Mouse (Mus musculus): Measurements from ENCODE around the gene Cnksr3.

Cnksr3 gene

GRCm38 (mm10) chr10:7149671-7150595 lies 62.1 kb downstream of the Cnksr3 start:
- DNase-seq (ENCODE audit: low spot score): no peak

DNA sequence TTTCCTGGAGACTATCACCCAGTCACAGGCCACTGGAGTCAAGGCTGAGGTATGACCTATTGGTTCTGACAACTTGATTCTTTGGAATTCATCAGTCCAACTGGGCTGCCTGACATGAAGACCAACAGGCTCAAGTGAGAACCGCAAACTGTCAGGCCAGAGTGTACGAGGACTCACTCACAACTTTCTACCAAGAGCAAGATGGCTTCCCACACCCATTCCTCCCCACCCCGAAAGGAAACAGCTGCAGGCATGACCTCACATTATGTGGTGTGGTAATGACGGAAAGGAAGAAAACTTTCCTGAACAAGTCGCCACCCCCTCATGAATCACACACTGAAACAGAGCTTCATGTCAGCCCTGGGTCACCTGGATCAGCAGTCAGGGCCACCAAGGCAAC lies 66.4 kb downstream of the Cnksr3 start:
- DNase-seq (ENCODE audit: low spot score): no peak

DNA sequence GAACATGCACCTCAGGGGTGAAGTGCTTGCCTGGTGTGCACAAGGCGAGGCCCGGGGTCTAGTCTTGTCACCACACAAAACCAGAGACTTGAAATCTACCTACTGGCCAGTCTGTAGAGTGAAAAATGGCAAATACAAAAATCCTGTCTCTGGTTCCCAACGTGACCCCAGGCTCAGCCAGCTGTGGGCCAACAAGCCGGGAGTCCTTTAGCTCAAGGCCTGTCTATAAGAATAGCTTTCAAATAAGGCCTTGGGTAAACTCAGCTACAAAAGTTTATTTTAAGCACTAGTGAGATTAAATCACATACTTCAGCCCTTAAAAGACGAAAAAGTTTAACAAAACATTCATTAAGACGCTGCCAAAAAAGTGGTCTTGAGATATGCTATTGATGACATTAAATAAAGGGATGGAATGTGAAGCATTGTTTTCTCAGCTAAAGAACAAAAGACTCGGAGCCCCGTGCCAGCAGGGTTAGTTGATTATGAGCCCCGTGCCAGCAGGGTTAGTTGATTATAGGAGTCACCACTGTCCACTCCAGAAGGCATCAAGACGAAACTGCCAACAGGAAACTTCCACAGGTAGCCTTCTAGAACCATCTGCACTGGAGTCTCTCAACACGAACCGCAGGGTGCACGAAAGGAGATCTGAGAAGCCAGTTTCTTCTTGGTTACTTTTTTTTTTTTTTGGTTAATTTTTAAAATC lies 67.8 kb downstream of the Cnksr3 start:
- DNase-seq (ENCODE audit: low spot score): no peak

GRCm38 (mm10) chr10:7142287-7142686 lies 69.8 kb downstream of the Cnksr3 start:
- no peak for DNase-seq (ENCODE audit: low spot score)

GRCm38 (mm10) chr10:7140282-7140681 lies 71.8 kb downstream of the Cnksr3 start:
- DNase-seq (ENCODE audit: low spot score): no peak

- DNase-seq (ENCODE audit: low spot score): no peak
Measured at GRCm38 (mm10) chr10:7138049-7138448, 74.0 kb downstream of the Cnksr3 start.

GRCm38 (mm10) chr10:7135751-7136150 lies 76.3 kb downstream of the Cnksr3 start:
- no peak for DNase-seq (ENCODE audit: low spot score)

DNA sequence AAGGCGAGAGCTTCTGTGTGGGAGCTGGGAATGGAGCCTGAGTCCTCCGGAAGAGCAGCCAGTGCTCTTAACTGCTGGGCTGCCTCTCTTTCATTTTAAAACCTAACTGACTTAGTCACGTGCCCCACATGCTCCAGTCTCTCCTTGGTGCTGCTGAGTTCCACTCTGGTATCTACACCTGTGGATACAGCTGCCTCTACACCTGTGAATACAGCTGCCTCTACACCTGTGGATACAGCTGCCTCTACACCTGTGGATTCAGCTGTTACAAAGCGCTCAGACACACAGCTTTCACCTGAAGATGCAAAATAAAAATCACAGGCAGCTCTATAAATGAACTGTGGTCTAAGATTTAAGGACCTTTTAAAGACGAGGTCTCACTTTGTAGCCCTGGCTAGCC lies 79.0 kb downstream of the Cnksr3 start:
- DNase-seq (ENCODE audit: low spot score): no peak

DNA sequence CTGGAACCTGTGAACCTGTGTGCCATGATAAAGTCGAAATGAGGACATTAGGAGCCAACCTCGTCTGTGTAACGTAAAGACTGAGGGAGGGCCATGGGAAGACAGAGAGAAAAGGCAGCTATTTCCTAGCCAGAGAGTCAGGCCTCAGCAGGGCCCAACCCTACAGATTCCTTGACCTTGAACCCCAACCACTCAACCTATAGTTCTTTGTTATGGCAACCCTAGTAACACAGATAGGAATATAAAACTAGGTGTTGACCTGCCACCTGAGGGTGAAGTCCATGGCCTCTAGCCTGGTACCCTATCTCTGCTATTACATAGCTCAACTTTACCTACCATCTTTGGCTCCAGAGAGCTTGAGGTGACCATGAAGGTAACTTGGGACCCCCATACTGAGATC lies 80.6 kb downstream of the Cnksr3 start:
- DNase-seq (ENCODE audit: low spot score): no peak

- DNase-seq (ENCODE audit: low spot score): no peak
Measured at GRCm38 (mm10) chr10:7127828-7128227, 84.2 kb downstream of the Cnksr3 start.

GRCm38 (mm10) chr10:7126882-7127281 lies 85.2 kb downstream of the Cnksr3 start:
- DNase-seq (ENCODE audit: low spot score): no peak

DNA sequence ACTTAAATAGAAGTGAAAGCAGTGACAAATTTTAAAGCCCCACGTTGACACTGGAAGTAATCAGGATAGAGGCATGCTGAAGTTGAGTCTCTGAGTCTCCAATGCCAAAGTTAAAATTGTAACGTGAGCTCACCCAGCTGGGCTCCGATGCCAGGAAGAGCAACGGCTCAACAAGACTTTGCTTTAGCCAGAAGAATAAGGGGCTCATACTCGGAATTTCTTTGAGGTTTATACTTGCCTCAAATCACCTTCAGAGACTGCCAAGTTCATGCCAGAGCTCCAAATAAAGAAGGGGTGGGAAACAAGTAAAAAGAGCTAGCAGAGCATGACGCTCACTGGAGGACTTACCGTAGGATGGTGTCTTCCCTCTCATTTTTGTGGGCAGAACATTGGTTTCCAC lies 85.8 kb downstream of the Cnksr3 start:
- DNase-seq (ENCODE audit: low spot score): no peak

DNA sequence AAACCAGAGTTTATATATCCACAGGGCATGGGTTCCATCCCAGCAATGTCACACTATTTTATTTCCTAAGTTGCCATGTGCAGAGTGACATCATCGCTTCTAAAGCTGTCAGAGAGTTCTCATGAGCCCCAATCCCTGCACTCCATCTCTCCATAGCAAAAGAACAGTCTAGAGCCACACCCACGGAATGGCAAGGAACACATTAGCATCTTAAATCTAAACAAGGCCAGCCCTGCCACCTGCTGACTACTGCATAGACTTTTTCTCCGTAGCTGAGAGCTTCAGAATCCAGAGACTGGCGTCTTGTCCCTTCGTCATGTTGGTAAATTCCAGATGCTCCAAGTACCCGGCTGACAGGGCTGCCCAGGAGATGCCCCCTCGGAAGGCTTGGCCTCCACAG lies 87.0 kb downstream of the Cnksr3 start:
- DNase-seq (ENCODE audit: low spot score): no peak

DNA sequence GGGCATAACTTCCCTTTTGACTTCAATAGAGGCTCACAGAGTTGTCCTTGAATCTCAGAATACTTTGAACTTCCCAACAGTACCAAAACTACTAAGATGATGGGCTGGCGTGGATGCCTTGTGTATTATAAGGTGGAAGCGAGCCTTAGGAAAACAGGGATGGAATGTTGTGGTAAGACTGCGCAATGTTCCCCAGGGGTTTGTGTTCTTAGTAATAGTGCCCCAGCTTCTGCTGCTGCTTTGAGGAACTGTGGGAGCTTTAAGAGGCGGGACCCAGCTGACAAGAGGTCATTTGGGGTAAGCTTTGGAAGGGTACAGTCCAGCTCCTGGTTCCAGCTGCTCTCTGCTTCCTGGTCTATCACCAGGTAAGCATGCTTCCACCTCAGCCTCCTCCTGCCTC lies 89.7 kb downstream of the Cnksr3 start:
- no peak for DNase-seq (ENCODE audit: low spot score)

DNA sequence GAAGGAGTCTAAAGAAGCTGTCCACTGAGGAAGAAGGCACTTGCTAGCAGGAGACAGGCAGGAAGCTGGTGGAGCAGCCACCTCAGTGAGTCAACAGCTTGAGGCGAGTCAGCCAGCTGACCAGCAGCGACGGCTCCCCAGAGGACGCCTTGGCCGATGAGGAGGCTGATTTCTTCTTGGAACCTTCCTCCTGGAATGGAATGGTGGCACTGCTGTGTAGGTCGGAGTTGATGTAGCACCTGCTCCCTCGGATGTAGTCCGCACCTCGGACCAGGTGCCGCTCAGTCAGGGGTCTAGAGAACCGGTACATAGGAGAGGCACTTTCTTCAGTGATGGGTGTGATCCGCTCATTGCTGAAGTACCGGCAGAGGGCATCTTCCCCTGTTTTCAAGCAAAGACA lies 91.8 kb downstream of the Cnksr3 start:
- no peak for DNase-seq (ENCODE audit: low spot score)

DNA sequence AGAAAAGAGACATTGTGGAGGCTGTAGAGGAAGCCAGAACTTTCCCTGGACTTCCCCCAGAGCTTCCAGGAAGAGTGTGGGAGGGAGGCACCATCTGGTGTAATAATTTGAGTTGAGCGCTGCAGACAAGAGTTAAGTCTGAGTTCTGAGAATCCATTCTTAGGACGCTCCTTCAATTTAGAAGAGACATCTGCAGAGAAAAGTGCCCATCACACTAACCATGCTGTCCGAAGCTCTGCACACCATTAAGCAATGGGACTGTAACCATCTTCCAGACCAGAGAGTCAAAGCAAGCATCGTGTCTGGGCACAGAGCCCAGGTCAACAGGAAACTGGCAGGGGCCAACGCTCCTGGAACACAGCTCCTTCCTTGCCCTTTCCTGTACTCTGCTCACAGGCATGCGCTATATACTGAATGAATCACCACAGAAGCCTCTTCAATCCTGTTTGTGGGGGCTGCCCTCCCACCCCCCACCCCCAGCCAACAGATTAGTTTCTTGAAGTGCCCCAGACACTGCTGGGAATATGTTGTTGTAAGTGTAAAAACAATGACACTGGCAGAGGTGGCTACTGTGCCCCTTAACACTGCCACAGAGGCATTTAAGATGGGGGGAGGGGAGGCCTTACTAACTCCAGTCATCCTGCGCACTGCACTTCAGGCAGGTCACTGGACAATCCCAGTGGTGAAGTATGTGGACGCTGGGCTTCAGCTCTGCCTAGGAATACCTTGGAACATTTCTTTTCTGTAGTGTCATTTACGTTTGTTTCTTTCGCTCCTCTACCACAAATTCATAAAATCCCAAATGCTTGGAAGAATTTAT lies 93.6 kb downstream of the Cnksr3 start:
- peak; percentile 36 for DNase-seq (ENCODE audit: low spot score)

DNA sequence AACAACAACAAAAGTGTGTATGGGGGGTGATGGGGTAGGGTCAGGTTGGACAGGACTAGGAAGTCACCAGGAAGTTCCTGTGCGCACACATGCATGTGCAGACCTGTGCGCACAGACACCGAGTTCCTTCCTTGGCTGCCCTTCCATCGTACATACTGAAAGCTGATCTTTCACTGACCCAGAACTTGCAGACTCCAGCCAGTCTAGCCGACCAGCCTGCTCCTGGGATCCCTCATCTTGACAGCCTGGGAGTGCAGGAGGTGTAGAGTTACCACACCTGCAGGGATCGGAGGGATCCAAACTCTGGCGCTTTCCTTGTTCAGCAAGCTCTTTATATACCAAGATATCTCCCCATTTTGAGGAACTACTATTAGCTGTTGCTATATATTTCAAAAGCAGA lies 94.3 kb downstream of the Cnksr3 start:
- no peak for DNase-seq (ENCODE audit: low spot score)

DNA sequence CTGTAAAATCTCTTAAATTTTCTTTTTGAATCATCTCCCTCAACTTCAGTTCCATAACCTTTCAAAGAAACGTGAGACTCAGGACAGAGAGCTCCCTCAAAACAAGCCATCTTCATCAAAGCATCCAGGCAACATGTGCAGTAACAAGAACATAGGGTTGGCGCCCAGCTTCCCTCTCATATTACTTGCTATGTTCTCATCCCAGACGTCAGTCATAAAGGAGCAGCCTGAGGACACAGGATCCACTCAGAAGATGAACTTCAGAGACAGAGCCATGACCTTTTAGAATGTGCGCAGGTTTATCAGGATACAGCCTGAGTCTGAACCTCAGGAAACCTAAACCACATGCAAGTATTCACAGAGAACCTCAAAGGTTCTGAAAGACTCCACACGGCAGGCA lies 97.2 kb downstream of the Cnksr3 start:
- DNase-seq (ENCODE audit: low spot score): no peak

DNA sequence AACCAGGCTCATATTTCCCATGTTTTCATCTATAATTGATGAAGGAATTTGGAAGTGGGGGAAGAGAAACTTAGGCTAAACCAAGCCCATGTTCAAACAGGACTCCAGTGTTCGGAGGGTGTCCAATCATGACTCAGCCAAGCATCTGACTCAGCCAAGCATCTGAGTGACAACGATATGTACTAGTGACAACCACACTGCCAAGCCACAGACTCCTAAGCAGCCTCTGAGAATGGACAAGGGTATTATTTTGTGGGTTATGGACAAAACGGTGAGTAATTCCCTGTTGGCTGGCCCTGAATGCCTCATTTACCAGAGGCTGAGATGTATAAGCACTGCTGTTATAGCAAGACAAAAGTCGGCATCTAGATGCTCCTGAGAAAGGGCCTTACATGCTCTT lies 98.3 kb downstream of the Cnksr3 start:
- DNase-seq (ENCODE audit: low spot score): no peak

GRCm38 (mm10) chr10:7113144-7113543 lies 98.9 kb downstream of the Cnksr3 start:
- DNase-seq (ENCODE audit: low spot score): no peak

GRCm38 (mm10) chr10:7111462-7112000 lies 100.5 kb downstream of the Cnksr3 start:
- no peak for DNase-seq (ENCODE audit: low spot score)

DNA sequence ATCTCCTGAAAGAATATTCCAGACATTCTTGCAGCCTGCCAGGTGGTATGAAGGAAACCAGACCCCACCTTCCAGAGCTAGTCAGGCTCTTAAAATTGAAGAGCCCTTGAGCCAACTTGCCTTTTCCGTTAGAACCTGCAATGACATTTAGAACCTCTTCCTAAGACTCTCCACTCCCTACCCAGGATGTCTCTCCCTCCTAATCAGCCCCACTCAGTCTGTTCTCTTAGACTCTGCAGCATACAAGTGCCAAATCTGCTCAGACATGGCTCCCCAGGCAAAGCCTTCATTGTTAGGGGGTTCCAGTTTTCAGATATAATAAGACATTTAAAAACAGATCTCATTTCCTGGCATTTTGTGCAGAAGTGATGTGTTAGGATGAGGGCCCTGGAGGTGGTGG lies 108.2 kb downstream of the Cnksr3 start:
- DNase-seq (ENCODE audit: low spot score): no peak
